Mouse (Mus musculus) thymus, adult 2 months (tissue): ENCODE results near the gene Rgma. TPM values are rescaled to one million over a fixed set of nuclear protein-coding genes. Genes with fewer than 3 reads are reported as not detected.

Experiments used
- DNase-seq: peaks from one replicate; pipeline ENCODE4 v3.0.0; 2021
- H3K27ac ChIP-seq: fragments of 200-500 bp; 2 replicates; pipeline ENCODE4 v1.5.1; 2012; ENCODE audit warnings: low read length, control low read depth; ENCODE audit not compliant: control insufficient read depth, insufficient read depth
- H3K27me3 ChIP-seq: fragments of 200-500 bp; 2 replicates; pipeline ENCODE4 v1.6.1; 2012; ENCODE audit warnings: mild to moderate bottlenecking, low read length, moderate library complexity, mixed read lengths; ENCODE audit not compliant: control insufficient read depth, insufficient read depth
- H3K36me3 ChIP-seq: fragments of 200-500 bp; 2 replicates; pipeline ENCODE4 v1.6.1; 2012; ENCODE audit warnings: mild to moderate bottlenecking, low read length, moderate library complexity; ENCODE audit not compliant: control insufficient read depth, insufficient read depth
- H3K4me1 ChIP-seq: fragments of 200-500 bp; replicated peaks from 2 replicates; pipeline ENCODE4 v1.6.1; 2012; ENCODE audit warnings: low read length; ENCODE audit not compliant: control insufficient read depth, insufficient read depth
- H3K4me3 ChIP-seq: fragments of 200-500 bp; 2 replicates; pipeline ENCODE4 v1.5.1; 2012; ENCODE audit warnings: mild to moderate bottlenecking, low read length, control low read depth, moderate library complexity; ENCODE audit not compliant: control insufficient read depth, insufficient read depth
- CTCF ChIP-seq: fragments of 200-500 bp; IDR thresholded peaks from 2 replicates; pipeline ENCODE4 v1.5.1; 2012; ENCODE audit warnings: mild to moderate bottlenecking, control low read depth, low read length, moderate library complexity, borderline replicate concordance; ENCODE audit not compliant: control insufficient read depth, poor library complexity, insufficient read depth; ENCODE audit errors: extremely low read depth
- POLR2A ChIP-seq: fragments of 200-500 bp; IDR thresholded peaks from 2 replicates; pipeline ENCODE4 v1.6.1; 2012; ENCODE audit warnings: mild to moderate bottlenecking, low read length, control low read depth, moderate library complexity; ENCODE audit not compliant: control insufficient read depth, poor library complexity, insufficient read depth; ENCODE audit errors: extremely low read depth
- WGBS: fragments of 180-500 bp; shearing (Covaris S2); methylation state at CpG from one replicate; pipeline ENCODE4 v1.1.7; 2018; 5-methylcytosine and 5-hydroxymethylcytosine counted together
- polyA plus RNA-seq: library from polyadenylated mRNA; depleted of rRNA; stranded (reverse); fragments of >200 nt; gene quantifications from 2 replicates; pipeline ENCODE4 v1.2.3, GENCODE M21; 2012

The Rgma gene
- polyA plus RNA-seq, 1 experiment: 13.3 TPM

DNA sequence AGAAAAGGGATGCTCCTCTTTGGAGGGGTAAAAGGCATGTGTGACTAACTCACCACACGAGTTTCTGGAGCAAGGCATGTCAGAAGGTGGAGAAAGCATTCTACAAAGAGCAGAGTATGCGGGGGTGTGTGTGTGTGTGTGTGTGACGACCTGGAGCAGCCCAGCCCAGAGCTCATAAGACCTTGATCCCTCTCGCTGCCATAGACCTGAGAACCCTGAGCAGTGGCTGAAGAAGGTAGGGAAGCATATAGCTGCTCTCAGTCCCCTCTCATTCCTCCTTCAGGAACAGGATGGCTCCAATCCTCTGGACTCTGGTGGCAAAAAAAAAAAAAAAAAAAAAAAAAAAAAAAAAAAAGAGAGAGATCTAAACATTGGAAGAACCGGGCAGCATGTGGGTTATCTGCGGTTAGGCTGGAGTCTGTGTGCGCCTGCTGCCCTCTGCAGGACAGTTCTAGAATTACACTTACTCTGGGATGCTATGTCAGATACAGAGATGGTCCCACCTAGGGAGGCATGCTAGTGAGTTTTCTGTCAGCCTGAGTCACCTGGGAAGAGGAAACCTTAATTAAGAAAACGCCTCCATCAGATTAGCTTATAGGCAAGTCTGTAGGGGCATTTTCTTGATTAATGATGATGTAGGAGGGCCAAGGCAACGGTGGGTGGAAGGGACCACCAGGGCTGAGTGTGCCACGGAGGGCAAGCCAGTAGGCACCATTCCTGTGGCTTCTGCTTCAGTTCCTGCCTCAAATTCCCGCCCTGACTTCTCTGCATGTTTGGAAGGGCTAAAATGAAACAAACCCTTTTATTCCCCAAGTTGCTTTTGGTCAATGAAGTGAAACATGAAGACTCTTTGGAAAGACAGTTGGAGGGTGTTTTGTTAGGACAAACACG lies 47.2 kb downstream of the Rgma start:
- H3K36me3 ChIP-seq: no peaks in the 10 kb centered on the region
- TF ChIP-seq CTCF (no peak; the same call in 1 of the 2 replicates), POLR2A (no peak)
- whole genome bisulfite sequencing: 40% methylated on average over 12 of the region's 12 CpGs
- H3K4me3 ChIP-seq: no peak overlapping the region
- H3K4me1 ChIP-seq: no peaks in the 10 kb centered on the region
- H3K27me3 ChIP-seq: no peaks in the 10 kb centered on the region
- peak; percentile 70 for DNase-seq
- no peak overlapping the region for H3K27ac ChIP-seq

DNA sequence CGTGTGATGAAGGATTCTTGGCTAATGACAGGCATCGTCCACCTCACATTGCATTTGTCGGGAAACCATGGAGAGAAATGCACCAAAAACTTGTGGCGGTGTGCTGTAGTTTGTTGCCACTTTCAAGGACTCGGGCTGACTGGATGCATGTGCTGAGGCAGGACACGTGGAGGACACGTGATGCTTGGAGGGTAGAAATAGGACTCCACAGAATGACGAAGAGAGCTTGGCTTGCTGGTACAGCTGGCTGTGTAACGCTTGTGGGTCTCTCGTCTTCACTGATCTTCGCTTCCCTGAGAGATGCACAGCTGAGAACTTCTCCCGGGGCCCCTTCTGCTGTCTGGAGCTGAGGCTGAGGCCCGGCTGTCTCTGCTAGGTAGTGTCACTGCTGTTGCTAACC lies 47.9 kb downstream of the Rgma start:
- no peaks in the 10 kb centered on the region for H3K4me1 ChIP-seq
- TF ChIP-seq POLR2A (no peak), CTCF (no peak)
- 83% methylated on average over 13 of the region's 13 CpGs for WGBS
- H3K27me3 ChIP-seq: no peaks in the 10 kb centered on the region
- no peak for DNase-seq
- H3K36me3 ChIP-seq: peaks cover 6% of the 10 kb centered on the region
- no peak overlapping the region for H3K4me3 ChIP-seq
- no peak overlapping the region for H3K27ac ChIP-seq

DNA sequence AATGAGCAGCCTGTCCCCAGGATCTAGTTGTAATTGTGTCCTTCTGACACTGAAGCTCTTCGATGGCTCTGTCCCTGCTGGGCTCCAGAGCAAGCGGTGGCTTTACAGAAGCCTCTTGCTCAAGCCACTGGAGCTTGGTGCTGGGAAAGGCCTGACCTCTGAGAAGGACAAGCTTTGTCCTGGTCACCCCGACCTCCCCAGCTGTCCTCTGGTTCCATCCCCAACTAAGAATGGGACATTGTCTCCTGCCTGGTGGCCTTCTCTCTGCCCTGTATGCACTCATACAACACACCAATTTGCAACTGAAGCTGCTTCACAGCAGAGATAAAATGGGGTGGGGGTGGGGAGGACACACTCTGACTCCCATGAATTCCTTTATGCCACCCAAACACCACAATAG lies 48.9 kb downstream of the Rgma start:
- WGBS: 76% methylated on average over 3 of the region's 3 CpGs
- no peak overlapping the region for H3K4me3 ChIP-seq
- H3K27ac ChIP-seq: no peak overlapping the region
- H3K27me3 ChIP-seq: no peaks in the 10 kb centered on the region
- peaks cover 16% of the 10 kb centered on the region for H3K36me3 ChIP-seq
- TF ChIP-seq CTCF (no peak), POLR2A (no peak)
- H3K4me1 ChIP-seq: no peaks in the 10 kb centered on the region
- no peak for DNase-seq

DNA sequence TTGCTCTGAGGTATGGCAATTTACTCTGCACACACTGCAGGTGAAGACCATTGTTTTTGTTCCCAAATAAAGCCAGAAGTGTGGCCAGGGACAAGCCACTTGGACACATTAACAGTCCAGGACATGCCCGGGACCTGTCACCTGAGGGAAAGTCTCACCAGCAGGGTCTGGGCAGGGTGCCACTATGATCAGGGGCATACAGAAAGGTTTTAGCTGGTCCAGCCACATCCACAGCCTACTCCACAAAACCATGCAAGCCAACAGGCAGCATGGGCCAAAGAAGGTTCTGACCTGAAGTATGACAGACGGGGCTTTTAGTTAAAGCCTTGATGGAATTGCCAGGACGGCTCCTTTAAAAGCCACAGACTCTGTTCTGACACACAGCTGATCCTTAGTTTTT lies 49.4 kb downstream of the Rgma start:
- Histone ChIP-seq H3K36me3 (peaks cover 20% of the 10 kb centered on the region), H3K27me3 (no peaks in the 10 kb centered on the region), H3K27ac (no peak overlapping the region), H3K4me1 (no peaks in the 10 kb centered on the region), H3K4me3 (no peak overlapping the region)
- DNase-seq: no peak
- TF ChIP-seq CTCF: no peak
- no peak for TF ChIP-seq POLR2A
- 77% methylated on average over 3 of the region's 3 CpGs for WGBS

DNA sequence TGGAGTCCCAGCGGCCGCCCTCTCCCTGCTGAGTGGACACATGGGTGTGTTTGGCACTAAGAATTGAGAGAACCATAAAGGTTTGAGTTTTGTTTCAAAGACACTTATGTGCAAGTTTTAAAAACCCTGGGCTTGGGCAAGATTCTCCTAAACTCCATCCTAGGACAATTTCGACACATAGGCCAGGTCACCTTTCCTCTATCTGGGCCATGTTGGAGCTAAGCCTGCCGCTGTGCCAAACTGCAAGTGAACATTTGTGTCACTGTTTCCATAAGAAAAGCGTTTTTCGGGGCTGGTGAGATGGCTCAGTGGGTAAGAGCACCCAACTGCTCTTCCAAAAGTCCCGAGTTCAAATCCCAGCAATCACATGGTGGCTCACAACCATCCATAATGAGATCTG lies 50.1 kb downstream of the Rgma start:
- Histone ChIP-seq H3K27ac (no peak overlapping the region), H3K36me3 (peaks cover 28% of the 10 kb centered on the region), H3K4me3 (no peak overlapping the region), H3K4me1 (no peaks in the 10 kb centered on the region), H3K27me3 (no peaks in the 10 kb centered on the region)
- no peak for DNase-seq
- TF ChIP-seq POLR2A (no peak), CTCF (no peak)
- 93% methylated on average over 7 of the region's 7 CpGs for WGBS

DNA sequence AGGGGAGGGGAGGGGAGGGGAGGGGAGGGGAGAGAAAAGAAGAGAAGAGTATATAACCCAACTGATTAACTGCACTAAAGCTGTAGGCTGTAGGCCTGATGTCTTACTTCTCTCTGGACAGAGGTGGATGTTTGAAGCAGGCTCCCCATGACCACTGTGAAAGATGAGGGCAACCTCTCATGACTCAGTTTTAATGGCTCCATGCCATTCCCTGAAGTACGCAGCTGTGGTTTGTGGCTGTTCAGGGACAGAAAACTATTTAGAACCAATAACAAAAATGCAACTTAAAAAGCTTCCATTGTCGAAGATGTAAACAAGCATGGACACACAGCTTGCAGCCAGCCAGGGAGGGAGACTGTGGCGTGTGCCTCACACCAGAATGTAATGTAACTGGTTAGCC lies 50.9 kb downstream of the Rgma start:
- 94% methylated on average over 3 of the region's 3 CpGs for WGBS
- Histone ChIP-seq H3K4me1 (no peaks in the 10 kb centered on the region), H3K27ac (no peak overlapping the region), H3K27me3 (no peaks in the 10 kb centered on the region), H3K4me3 (no peak overlapping the region), H3K36me3 (peaks cover 34% of the 10 kb centered on the region)
- TF ChIP-seq CTCF (no peak), POLR2A (no peak)
- no peak for DNase-seq
